14 mouse cellular contexts compared by ENCODE assay signal in genomic region chr1:185726324-185726723, GRCm38 (mm10).
"Had no signal": no experiment of that assay in that cellular context is flagged by ENCODE, and none has a peak within 500 bp of the region (broad histone marks: within the 10 kb centered on the region; RNA-seq: fewer than 3 reads in every experiment).

No protein-coding gene starts in this region.

- H3K27ac ChIP-seq: kidney, postnatal 0 days; limb, embryonic 12.5 days; liver, embryonic 13.5 days; lung, embryonic 15.5 days; midbrain, embryonic 12.5 days; stomach, postnatal 0 days had no signal

- H3K9ac ChIP-seq: limb, embryonic 12.5 days; liver, embryonic 13.5 days; liver, postnatal 0 days; lung, embryonic 15.5 days; midbrain, embryonic 12.5 days had no signal

- DNase-seq: kidney, adult 11 months; kidney, adult 9 months; kidney, postnatal 36 days; liver; liver, embryonic 13.5 days; liver, postnatal 0 days; lung, postnatal 14 days; thymus, adult 18-20 months; thymus, postnatal 14 days had no signal

- ATAC-seq: liver, postnatal 0 days had no signal

- H3K36me3 ChIP-seq: limb, embryonic 12.5 days; liver, embryonic 13.5 days; lung, embryonic 15.5 days; midbrain, embryonic 12.5 days had no signal

- H3K4me3 ChIP-seq: limb, embryonic 12.5 days; liver, embryonic 13.5 days; lung, embryonic 15.5 days; midbrain, embryonic 12.5 days had no signal

- H3K9me3 ChIP-seq: limb, embryonic 12.5 days; liver, embryonic 13.5 days; lung, embryonic 15.5 days; midbrain, embryonic 12.5 days had no signal

- H3K4me2 ChIP-seq: limb, embryonic 12.5 days; liver, embryonic 13.5 days; lung, embryonic 15.5 days; midbrain, embryonic 12.5 days had no signal

- H3K27me3 ChIP-seq: liver, embryonic 13.5 days; lung, embryonic 15.5 days; midbrain, embryonic 12.5 days had no signal
